Mouse (Mus musculus) cerebellum, adult 11-12 months (tissue): ENCODE data around the gene Ice1.
A peak's percentile ranks its signal among the peaks of the same experiment; 100 is the strongest.

Source experiments
- DNase-seq: peaks from one replicate; pipeline ENCODE4 v3.0.0; 2022

Ice1 gene

GRCm38 (mm10) chr13:70637282-70637661, at the start of gene Ice1:
Gene Ice1, minus strand, starts transcription at chr13:70637634.
- no peak for DNase-seq

DNA sequence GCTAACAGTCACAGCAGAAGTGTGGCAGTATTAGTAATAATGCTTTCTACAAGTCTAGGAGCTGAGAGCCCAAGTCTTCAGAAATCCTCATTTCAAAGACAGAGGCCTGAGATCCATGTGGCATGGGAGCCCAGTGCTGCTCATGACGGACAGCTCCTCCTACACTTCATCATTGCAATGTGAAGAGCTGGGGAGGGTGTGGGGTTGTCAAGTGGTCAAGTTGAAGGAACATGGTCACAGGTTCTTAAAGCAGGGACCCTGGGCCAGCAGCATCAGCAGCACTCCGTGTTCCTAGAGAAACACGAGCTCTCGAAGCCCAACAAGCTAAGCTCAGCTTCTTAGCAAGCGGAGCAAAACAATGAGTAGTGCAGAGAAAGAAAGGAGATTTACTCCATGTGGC, 48.4 kb upstream of the Ice1 start:
- no peak for DNase-seq

GRCm38 (mm10) chr13:70684976-70685609, 47.7 kb upstream of the Ice1 start:
- DNase-seq = no peak

- DNase-seq = no peak
Measured at GRCm38 (mm10) chr13:70681411-70682183, 44.2 kb upstream of the Ice1 start.

DNA sequence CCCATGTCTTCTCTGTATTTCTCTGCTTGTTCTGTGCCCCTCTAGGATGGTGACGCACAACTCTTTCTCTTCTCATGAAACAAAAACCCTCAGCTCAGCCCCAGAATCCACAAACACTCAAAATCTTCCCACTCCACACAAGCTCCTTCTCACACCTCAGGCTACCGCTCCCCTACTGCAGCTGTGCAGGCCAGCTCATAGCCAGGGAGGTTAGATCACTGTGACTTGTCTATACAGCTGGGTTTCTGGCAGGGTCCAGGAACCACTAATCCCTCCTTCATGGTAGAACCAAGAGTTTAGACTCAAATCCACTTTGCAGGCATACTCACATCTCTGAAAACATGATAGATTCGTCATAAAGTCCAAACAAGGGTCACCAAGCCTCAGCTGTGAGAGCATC, 42.9 kb upstream of the Ice1 start:
- no peak for DNase-seq

GRCm38 (mm10) chr13:70677689-70678088, 40.3 kb upstream of the Ice1 start:
- no peak for DNase-seq

- no peak for DNase-seq
Measured at GRCm38 (mm10) chr13:70676243-70677183, 39.1 kb upstream of the Ice1 start.

GRCm38 (mm10) chr13:70674998-70675397, 37.6 kb upstream of the Ice1 start:
- no peak for DNase-seq

DNA sequence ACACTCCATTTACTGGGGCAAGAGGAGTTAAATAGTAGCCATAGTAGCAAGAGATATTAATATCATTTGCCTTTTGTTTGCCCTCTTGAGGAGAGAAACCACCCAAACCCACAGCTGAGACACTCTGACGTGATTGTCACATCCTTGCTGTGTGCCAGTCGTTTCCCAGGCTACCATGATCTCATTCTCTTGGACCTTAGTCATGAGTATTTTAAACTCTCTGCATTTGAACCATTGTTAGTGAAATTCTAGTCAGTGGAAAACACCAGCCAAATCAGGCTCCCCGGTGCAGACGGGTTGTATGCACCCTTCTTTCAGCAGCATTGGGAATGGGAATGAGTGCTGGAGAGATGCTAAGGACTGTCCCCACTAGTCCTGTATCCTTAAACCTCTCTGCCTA, 32.6 kb upstream of the Ice1 start:
- DNase-seq = no peak

- DNase-seq = no peak
Measured at GRCm38 (mm10) chr13:70659715-70660114, 22.3 kb upstream of the Ice1 start.

DNA sequence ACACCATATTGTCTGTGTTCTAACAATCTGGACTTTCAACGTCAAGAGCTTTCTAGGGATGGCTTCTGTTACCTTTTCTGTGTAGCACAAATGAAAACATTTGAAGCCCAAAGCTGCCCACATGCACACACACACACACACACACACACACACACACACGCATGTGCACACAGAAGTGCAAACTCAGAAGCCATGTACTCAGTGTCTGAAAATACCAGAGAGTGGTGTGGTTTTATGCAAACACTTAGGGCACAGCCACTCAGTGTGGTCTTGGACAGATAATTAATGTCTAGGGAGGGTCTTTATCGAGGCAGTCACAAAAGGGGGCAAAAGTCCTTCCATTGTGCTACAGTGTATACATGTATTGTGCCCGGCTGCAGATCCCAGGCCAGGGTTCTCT, 19.3 kb upstream of the Ice1 start:
- no peak for DNase-seq

GRCm38 (mm10) chr13:70656329-70656728, 18.9 kb upstream of the Ice1 start:
- no peak for DNase-seq

- DNase-seq = no peak
Measured at GRCm38 (mm10) chr13:70655570-70655969, 18.1 kb upstream of the Ice1 start.

DNA sequence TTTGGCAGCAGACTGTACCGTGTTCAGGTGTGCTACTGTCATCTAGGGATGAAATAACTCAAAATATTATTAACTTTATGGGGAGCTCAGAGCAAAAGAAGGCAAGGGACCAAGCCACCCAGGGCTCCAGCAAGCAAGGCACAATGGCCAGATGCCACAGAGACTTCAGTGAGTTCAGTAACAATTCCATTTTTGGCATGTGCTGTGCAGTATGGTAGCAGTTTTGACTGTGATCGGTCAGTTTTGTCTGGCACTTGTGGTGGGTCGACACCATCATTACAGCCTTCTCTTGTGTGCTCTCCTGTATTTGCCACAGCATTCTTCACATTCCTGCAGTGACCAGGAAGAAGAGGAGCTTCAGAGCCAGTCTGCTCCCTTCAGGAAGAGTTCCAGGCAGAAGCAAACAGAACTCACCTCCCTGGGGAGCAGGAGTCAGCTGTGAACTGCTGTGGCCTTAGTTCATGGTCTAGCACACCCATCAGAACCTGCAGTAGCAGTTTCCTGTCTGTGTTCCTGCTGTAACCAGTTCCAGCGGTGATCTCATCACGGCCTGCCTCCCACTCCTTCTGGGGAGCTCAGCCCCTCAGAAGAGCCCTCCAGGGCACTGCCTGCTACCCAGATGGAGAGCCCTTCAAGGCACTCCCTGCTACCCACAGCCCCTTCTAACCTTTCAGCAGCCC, 16.8 kb upstream of the Ice1 start:
- no peak for DNase-seq

DNA sequence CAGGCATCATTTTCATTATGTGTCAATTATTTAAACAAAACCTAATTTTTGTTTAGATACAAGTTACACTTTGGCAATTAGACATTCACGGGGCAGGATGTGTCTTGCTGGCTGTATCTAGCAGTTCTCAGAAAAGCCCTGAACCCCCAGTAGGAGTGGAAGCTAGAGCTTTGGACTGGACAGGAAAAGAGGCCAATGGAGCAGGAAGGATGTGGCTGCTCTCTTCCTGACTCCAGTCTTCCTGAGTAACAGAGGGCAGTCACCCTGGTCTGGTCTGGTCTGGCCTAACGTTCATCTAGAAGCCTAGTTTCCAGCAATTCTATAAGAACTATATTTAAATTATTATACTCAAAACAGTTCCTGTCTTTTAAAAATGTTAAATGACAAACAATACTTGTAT, 16.0 kb upstream of the Ice1 start:
- DNase-seq = no peak

DNA sequence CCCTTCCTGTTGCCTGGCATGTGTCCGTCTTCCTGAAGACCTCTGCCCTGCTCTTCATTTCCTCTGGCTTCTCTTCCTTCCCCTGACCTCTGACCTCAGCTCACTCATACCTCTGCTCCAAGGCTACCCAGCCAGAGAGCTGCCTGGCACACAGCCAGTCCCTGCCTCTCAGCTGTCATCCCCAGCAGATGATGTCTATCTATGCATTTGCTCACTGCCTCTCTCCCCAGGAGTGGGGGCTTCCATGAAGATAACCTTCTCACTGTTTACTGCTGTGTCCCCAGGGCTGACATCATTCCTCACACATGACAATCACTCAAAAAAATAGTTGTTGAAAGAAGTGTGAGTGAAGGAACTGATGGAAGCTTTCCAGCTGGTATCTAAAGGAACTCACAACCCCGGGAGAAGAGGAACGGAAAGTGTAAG, 12.6 kb upstream of the Ice1 start:
- no peak for DNase-seq

GRCm38 (mm10) chr13:70645968-70646505, 8.6 kb upstream of the Ice1 start:
- DNase-seq = no peak

DNA sequence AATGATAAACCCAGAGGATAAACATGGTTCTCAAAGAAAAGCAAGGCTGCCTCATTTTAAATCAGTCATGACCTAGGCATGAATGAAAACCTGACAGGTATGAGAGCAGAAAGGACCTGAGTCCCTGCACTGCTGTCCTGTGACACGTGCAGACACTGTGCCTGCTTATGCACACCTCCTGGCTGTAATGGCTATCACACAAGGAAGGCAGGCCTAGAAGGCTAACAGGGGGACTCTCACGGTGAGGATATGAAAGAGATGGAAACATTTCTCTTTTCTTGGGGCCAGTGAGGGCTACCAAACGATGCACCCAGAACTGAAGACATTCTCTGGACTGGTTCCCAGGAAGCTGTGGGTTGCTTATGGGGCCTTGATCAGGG, 6.6 kb upstream of the Ice1 start:
- DNase-seq = no peak

- peak; percentile 45 for DNase-seq
Measured at GRCm38 (mm10) chr13:70643408-70644082, 6.1 kb upstream of the Ice1 start.

DNA sequence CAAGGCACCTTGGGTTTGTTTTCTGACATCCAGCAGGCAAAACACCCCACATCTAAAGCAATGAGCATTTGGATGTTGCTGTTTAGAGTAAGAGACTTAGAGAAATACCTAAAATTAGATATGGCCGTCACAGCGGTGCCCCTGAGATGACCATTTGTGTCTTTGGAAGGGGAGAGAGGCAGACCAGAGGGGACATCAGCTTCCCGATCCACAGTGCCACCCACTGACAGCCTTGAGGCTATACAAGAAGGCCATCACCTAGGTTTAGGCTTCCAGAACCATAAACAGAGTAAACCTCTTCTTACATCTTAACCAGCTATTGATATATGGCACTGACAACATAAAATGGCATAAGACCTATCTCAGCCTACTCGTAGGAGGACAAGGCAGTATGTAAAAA, 4.5 kb upstream of the Ice1 start:
- no peak for DNase-seq

DNA sequence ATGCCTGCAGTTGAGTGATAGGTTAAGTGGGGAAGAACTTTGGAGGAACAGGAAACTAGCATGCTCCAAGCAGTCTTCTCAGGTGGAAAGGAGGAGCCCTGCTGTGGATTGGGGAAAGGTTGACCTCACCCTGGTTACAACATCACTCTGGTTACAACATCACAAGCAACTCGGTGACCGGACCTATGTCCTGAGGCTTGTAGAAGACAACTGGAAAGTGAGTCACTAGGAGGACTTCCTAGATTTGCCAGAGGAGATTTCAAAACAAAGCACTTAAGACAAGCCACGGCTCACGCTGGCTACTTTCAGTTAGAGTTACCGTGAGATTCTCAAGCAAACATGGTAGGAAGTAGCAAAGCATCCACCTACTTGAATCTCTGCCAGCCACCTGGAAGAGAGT, 3.9 kb upstream of the Ice1 start:
- DNase-seq = no peak

DNA sequence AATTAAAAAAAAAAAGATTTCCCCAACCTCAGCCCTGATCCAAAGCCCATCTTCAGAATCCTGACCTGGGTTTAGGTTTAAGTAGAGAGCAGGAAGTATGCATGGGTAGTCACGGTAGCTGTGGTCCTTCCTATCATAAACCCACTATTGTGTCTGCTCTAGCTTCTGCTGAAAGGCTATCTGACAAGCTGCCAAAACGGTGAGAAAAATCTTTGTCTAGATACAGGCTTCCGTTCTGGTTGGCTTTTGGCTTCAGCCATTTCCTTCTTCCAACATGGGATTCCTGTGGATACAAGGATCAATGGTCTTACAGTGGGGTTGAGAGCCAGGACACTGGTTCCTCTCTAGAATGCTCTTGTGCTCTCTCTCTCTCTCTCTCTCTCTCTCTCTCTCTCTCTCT, 2.2 kb upstream of the Ice1 start:
- DNase-seq = no peak
